Mouse (Mus musculus) kidney, postnatal 4 days (tissue): ENCODE measurements around the gene Slc51b.

Experiments
- DNase-seq, 2 experiments: peaks; one replicate each; pipeline ENCODE4 v3.0.0; 2021; ENCODE audit warnings: mixed read lengths in 2 of 2

Gene Slc51b

DNA sequence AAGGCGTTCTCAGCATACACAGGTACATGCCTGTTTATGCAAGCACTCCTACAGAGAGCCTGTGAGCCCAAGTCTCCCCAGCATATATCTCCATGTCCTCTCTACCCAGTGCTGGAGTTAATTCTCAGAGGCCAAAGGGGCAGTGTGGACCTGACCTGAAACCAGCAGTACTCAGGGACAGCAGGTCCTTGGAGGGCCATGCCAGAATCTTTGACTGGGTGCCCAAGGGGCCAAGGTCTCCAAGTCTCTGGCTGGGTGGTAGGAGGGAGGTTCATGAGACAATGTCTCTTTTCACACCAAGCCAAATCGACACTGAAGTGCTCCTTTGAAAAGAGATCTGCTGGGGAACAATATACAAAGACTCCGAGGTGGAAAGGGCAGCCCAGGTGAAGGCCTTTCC, 14.9 kb downstream of the Slc51b start:
- no peak for DNase-seq

DNA sequence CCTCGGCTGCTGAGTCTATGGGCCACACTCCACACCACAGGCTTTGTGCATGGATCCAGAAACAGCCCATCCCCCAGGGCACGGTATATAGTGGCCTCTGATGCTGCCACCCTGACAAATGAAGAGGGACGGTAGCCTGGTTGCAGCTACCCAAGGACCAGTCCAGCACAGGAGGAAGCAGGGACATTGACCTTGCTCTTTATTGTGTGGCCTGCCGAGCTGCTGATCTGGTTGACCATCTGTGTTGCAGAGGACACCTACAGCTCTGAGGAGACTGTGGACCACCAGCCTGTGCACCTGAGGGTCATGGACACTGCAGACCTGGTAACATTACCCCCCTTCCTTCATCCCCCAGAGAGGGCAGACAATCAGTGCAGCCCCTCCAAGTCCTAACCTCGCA, 15.4 kb downstream of the Slc51b start:
- no peak for DNase-seq

DNA sequence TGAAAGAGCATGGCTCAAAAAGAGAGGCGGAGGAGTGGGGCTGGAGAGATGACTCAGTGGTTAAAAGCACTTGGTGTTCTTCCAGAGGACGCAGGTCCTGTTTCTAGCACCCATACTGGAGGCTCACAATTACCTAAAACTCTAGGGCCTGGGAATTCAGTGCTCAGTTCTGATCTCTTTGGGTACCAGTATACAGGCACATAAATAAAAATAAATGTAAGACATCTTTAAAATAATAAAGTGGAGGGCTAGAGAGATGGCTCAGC, 17.6 kb downstream of the Slc51b start:
- DNase-seq = no peak

DNA sequence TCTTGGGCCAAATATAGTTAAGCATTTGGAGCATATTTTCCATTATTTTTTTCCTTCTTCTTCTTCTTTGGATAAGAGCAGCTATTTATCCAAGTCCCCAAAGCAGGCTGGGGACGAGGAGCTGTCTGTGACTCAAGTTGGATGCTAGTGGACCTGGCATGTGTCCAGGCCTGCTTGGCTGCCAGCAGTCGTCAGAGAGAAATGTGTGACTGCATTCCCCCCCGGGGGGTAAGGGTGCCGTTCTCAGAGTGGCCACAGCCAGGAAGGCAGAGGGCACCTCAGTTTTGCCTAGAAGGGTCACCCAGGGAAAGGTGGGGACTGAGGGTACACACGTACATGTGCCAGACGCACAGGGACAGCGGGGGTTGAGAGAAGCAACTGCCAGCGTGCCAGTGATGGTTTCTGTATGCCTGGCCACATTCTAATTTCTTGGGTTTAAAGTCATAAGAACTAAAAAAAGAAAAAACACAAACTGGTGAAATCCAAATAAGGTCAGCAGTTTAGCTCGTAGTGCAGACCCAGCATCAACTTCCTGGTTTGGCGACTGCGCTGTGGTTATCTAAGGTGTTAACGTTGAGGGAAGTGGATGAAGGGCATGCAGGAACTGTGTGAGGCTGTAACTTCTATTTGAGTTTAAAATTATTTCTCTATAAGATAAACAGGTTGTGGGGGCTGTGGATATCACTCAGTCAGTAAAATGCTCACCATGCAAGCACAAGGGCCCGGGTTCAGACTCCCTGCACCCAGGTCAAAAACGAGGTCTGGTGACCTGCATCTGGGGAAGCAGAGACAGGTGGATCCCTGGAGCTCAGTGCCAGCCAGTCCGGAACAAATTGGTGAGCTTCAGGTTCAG, 18.2 kb downstream of the Slc51b start:
- DNase-seq = peak; percentile 73 to 80

DNA sequence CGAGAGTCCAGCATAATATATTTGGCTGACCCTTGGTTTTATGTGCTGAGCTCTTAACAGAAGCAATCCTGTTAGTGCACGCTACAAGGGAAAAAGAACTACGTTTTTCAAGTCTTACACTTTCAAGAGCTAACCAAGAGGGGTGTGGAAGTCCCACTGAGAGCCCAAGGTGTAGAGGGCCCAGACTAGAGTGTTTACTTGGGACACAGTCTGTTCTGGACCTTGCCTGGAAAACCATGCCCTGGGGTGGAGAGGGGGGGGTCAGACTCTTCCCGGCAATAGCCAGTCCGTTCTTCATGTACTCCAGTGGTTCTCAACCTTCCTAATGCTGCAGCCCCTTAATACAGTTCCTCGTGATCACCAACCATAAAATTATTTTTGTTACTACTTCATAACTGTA, 22.8 kb downstream of the Slc51b start:
- DNase-seq = no peak

DNA sequence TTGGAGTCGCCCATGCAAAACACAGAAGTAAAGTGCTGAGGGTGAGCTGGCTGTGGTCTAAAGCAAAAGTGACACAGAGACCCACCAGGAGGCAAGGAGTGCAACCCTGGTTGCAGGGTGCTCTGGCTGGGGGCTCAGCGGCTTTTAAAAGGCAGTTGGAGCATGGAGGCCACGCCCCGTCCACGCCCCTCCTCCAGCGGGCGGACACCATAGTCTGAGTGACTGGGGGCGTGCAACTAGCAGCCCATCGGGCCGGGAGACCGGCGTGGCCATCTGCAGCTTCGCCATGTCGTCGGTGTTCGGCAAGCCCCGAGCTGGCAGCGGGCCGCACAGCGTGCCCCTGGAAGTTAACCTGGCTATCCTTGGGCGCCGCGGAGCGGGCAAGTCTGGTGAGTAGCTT, 24.5 kb downstream of the Slc51b start, which contains the start of gene Rasl12:
Gene Rasl12 (plus strand): TSS at position 228 of the 400 bp plus-strand sequence.
- peak; percentile 87 to 89 for DNase-seq

DNA sequence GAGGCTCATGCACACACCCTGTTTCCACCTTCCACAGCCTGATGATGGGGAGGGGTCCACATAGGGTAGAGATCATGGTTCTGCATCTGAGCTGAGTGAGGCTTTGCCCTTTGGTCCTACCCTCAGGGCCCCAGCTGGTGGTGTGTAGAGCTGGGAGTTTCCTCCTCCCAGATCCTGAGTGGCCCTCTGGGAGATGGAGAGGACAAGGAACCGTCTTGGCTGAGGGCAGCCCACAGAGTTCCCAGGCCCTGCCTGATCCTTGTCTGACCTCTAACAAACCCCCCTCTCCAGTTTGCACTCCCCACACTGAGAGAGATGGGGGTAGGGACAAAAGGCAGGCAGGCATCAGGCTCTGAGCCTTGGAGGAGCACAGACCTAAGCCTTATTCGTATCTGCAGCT, 28.4 kb downstream of the Slc51b start:
- DNase-seq = no peak

DNA sequence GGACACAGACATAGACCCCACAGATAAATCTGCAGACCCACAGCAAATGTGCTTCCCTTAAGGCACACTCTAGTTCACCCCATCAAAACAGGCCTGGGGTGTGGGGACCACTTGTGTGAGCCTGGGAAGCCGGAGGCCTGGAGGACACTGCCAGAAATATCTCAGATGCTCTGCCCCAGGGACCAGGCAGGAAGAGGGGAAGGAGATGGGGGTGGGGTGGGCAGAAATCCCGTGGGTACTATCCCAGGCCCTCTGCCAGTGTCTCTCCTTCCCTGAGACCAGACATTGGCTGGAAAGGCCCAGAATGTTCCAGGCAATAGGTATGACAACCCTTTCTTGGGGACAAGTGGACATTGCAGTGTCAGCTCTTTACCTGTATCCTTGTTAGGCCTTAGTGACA, 29.1 kb downstream of the Slc51b start:
- DNase-seq = no peak

DNA sequence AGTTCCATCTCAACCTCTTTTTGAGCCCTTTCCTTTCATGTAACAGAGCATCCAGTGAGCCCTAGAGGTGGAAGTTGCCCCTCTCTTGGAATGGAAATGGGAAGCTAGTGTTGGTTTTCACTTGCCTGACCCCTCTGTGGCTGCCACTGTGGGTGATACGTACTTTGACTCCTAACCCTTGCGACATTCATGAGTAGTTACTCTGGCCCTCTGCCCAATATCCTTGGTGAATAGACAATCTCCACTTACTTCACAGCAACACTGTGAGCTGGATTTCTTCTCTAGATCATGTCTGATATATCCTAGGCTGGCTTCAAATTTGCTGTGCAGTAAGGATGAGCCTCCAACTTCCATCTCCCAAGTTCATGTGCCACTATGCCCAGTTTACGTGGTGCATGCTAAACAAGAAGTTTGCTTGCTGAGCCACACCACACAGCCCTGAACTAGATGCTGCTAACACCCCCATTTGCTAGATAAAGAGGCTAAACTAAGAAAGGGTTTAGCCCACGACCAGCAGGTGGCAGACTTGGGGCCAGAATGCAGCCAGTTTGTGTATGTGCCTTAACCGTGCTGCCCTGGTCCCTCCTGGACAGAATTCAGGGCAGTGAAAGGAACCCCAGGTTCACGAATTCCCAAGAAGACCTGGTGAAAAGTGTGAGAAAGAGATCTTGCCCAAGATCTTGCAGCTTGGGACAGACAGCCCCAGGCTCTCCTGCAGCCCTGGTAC, 30.0 kb downstream of the Slc51b start:
- DNase-seq = peak; percentile 86 to 87

DNA sequence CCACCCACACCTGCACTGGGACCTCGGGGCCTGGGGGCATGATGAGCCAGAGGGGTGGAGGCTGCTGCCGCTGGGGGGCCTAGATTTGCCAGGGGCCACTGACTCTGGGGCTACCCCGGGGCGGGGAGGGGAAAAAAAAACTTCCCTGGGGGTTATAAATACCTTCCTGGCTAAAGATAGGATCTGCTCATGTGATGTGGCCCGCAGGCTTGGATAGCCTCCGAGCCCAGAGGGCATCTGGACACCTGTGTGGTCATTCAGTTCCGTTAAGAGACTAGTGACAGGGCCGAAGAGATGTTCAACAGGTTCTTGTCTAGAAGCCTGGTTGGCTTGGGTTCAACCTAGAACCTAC, 31.2 kb downstream of the Slc51b start, which contains the start of gene Kbtbd13:
Gene Kbtbd13 (minus strand): TSS at position 40 of the 352 bp plus-strand sequence.
- no peak for DNase-seq

DNA sequence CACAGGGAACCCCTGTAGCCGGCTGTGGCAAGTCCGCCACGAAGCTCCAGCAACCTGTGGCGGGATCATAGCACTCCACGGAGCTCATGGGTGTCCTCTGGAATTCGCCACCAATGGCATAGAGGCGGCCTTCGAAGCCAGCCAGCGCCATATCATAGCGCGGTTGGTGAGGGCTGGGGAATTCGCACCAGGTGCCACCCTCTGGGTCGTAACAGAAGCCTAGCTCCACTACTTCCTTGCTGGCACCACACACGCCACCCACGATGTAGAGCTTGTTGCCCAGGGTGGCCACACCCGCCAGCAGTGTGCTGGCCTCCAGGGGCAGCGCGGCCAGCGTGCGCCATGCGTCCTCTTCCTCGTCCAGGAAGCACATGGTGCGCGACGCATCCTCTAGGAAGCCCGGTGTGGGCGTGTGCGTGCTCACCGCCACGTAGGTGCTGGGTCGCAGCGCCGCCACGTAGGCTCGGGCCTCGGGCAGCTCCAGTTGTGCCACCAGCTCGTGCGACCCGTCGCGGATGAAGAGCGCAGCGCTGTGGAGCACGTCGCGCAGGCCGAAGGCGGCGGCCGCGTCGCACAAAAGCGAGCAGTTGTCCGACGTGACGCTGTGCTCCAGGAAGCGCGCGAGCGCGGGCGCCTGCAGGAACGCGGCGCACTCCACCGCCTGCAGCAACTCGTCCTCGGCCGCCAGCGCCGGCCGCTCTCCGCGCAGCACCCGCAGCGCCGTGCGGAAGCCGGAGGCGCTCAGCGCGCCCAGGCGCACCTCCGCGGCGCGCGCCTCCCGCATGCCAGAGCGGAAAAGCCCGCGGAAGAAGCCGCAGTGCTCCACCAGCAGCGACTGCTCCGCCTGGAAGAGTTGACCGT, 31.8 kb downstream of the Slc51b start:
- DNase-seq = peak; percentile 53 to 65

DNA sequence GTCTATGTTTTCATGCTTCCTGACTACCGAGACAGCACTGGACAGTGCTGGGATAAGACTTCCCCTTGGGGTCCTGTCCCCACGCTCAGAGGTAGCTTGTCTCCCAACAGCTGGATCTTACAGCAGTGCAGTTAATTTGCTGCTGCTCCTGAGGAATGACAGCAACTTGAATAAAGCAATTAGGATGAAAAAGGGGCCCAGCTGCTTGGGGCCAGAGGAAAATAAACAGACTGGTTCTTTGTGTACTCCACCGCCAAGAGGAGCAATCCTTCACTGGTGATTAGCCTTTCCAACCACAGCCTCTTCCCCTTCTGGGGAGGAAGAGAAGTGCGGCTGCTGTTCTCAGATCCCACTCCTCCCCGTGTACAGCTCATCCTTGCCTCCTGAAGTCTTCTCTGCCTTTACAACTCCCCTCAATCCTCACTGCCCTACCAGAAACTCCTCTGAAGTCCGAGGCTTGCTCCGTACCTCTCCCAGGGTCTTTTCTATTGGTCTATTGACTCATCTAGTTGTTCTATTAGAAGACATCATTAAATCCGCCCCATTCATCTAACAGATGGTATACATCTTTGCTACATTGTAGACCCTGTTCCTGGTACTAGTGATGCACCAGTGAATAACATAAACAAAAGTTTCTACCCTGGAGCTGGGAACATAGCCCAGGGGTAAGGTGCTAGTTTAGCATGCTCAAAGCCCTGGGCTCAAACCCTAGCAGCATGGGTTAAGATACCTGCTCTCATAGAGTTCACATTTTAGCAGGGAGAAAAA, 36.2 kb downstream of the Slc51b start:
- DNase-seq = peak; percentile 52 to 66

DNA sequence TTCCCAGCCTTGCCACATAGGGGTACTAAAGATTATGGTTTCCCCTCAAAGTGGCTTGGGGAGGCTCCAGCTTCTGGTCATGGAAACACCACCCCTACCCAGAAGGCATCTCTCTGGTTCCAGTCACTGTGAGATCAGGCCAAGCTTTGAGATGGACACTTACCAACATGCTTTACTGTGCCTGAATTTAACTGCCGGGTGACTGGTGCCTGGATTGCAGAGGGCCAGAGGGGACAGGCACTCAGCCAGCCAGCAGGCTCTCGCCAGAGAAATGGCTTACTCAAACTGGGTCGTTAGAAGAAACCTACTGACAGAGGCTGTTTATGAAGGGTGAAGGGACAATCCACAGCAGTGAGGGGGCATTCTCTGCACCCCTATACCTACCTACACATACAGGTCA, 38.5 kb downstream of the Slc51b start:
- DNase-seq = peak; percentile 60 to 67

DNA sequence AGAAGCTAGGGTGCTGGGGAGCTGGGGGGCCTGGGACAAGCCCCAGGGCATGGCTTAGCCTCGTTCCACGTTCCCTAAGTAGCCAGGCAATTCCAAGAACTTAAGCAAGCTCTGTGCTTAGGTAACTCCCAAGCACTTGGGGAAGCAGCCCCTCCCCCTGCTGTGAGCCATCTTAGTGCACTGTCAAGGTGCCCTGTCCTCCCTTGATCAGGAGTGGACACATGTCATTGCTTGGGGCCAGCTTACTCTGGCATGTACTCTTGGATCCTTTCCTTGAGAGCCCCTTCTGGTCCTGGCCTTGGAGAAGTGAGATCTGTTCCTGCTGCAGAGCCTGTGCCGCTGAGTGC, 40.0 kb downstream of the Slc51b start:
- no peak for DNase-seq

DNA sequence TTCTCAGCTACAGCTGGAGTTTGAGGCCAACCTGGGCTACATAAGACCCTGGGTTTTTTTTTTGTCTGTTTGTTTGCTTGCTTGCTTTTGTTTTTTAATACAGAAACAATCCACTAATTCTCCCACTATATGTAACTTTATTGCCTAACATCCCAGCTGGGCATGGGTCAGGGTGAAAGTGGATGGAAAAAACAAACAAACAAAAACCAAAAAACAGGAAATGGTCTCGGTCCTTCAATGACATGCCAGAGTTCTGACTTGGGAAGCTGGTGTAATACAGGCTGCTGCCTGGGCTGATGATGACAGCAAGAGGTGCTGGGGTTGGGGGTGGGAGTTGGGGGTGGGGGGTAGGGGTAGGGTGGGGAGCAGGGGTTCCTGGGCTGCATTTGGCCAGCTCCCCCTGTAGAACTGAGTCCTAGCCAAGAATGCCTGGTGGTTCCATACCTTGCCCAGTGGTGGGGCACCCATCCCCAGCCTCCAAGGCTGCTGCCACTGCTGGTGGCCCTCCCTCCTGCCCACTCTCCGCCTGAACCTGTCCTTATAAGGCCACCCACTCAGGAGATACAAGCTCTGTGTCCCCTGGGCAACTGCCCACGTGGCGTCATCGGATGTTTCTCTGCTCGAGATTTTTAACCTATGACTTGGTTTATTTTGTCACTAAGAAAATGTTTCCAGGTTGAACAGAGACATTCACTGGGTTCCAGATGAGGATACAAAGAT, 40.6 kb downstream of the Slc51b start:
- DNase-seq = no peak

DNA sequence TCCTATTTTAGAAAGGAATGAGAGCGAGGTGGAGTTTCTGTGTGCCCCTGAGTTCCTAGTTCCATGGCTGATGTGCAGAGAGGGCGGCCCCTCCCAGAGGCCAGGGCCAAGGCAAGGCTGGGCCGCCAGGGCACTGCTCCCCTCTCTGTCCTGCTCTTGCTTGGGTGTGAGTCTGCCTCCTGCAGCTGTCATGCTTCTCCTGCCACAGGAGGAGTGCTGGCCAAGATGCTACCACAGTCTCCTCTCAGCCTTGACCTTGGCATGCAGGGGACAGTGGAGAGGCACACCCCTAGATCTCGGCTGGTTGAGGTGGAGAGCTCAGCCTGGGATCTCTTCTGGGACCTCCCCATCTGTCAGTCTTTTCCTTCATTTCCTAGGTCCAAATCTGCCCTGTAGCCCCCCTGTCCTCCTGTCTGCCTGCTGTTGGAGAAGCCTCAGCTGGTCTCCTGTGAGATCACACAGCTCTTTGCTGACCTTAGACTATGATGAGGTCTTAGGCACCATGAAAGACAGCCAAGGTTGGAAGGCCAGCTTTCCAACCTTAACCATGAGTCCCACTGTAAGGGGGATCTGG, 41.7 kb downstream of the Slc51b start:
- DNase-seq = no peak

DNA sequence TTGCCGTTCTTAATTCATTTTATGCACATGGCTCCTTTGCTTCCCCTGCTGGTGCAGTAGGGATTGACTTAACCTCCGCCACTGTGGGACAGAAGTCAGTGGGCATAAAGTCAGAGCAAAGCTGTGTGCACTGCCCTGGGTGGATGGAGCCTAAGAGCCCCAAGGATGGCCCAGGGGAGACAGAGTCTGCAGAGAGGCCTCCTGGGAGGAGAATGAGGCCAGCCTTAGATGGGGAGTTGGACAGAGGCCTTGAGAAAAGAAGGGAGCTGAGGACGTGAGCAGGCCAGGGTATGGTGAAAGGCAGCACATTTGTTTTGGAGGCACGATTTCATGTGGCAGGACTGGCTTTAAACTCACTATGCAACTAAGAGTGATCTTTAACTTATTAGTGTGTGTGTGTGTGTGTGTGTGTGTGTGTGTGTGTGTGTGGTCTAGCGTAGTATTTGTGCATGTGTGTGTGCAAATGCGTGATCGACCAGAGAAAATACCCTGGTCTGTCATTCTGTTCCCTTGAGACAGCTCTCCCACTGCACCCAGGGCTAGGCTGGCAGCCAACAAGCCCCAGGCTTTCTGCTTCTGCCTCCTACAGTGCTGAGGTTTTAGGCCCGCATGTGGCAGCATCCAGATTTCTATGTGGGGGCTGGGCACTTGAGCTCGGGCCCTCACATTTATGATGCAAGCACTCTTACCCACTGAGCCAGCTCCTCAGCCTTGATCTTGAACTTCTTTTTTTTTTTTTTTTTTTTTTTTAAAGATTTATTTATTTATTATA, 47.4 kb downstream of the Slc51b start:
- DNase-seq = no peak

DNA sequence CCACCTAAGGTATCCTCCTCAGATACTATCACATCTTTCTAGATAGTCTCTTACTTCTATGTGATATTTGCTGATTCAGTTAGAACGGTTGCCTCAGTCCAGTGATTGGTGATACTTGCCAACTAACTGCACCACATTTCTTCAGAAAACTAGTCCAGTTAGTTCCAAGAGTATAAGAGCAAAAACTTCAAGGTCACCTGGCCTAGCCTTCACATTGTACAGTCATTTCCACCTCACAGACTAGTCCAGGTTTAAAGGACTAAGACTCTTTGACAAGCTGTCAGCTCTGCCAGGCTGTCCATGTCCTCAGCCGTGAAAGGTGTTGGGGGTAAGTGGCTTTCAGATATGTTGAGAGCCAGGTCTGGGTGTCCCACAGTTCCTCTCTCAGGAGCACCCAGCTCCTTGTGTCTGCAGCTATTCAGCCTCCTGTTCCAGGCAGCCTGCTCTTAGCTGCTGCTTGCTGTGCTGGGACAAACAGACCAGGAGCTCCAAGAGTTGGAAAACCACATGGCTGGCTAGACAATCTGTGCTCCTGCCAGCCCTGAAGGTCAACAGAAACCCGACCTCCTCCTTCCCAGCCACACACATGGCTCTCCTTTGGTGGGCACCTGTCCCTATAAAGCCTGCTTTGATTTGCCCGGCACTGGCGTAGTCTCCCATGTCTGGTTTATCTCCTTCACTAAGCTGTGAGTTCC, 48.1 kb downstream of the Slc51b start:
- no peak for DNase-seq

DNA sequence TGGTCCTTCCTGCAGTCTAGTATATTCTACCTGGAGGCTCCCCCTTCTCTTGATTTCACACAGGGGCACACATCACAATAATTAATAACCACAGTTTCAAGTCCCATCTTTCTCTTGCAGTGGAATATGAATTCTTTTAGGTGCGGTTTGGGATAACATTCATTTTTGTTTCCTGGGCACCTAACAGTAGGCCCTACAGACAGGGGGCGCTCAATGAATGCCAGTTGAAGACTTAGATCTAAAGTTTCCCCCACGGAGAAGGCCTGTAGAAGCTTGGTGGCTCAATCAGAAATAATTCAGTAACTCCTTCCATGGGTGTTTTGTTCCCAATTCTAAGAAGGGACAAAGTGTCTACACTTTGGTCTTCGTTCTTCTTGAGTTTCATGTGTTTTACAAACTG, 50.3 kb downstream of the Slc51b start:
- peak; percentile 76 to 78 for DNase-seq

DNA sequence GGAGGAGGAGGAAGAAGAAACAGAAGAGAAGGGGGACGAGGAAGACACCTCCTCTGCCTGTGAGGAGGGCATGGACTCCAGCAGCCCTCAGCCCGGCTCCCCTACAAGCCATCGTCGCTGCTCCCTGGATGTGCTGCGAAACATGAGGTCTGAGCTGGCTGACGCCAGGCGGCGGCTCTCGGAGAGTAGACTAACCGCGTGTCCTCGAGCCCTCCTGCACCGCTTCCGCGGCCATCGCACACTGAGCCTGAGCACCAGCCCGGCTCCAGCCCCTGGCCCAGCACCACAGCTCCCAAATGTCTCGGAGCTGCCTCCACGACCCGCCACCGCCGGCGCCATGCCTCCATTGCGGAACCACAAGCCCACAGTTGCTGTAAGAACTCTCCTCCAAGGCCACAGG, 51.0 kb downstream of the Slc51b start:
- no peak for DNase-seq
